Mouse (Mus musculus) layer of hippocampus, adult 2 months (tissue): Measurements from ENCODE around the gene Hes7. TPM values are rescaled to one million over a fixed set of nuclear protein-coding genes. Genes with fewer than 3 reads are reported as not detected.
A peak's percentile ranks its signal among the peaks of the same experiment; 100 is the strongest.

Experiments
- DNase-seq, 2 experiments: peaks; one replicate each; pipeline ENCODE4 v3.0.0; 2022; ENCODE audit warnings: low spot score in 2 of 2
- H3K27ac ChIP-seq: fragments of 200-600 bp; 2 replicates; pipeline ENCODE4 v1.8.1; 2022
- H3K4me3 ChIP-seq: fragments of 200-600 bp; 2 replicates; pipeline ENCODE4 v1.8.1; 2022; ENCODE audit warnings: mild to moderate bottlenecking
- CTCF ChIP-seq: fragments of 200-600 bp; conservative IDR thresholded peaks from 2 replicates; pipeline ENCODE4 v1.8.1; 2022; ENCODE audit warnings: antibody characterized with exemption, mild to moderate bottlenecking, moderate library complexity
- total RNA-seq, 2 experiments: library from RNA; stranded (reverse); gene quantifications; 2 replicates each; pipeline ENCODE4 v1.2.3; 2021

Hes7 gene
- total RNA-seq, 2 experiments from 2014 or later = 0.79 to 1.0 TPM

DNA sequence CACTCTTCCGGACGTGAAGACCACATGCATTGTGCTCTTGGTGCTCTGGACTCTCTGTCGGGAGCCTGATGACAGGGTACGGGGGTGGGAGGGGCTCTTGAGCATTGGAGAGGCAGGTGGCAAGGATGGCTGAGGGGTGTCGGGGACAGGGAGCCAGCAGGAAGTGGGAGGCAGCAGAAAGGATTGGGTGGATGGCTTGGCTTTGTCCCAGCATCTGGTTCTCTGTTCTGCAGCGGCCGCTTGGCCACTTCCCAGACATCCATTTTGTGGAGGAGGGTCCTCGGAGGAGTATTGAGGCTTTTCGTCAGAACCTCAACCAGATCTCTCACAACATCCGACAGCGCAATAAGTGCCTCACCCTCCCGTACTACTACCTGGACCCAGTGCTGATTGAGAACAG, 49.1 kb downstream of the Hes7 start:
- no peak overlapping the region for H3K4me3 ChIP-seq
- TF ChIP-seq CTCF = no peak
- no peak overlapping the region for H3K27ac ChIP-seq
- DNase-seq = peak in 1 of 2 experiments; percentile 39

DNA sequence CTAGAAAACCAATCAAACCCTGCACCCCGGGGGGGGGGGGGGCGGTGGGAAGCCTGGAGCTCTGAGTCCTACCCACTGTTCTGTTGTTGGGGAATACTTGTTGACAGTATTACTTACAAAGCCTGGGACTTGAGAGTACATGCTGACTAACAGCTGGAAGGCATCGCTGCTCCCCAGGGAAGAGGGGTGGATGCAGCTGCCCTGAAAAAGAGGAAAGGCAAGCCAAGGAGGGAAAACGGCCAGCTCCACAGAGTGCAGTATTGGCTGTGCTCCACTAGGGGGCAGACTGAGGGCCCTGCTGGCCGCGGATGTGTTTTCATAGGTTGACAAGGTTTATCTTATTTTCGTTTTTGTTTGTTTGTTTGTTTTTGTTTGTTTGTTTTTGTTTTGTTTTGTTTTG, 51.4 kb downstream of the Hes7 start:
- Histone ChIP-seq H3K4me3 (no peak overlapping the region), H3K27ac (no peak overlapping the region)
- DNase-seq = peak; percentile 46 to 59
- peak; percentile 93 for TF ChIP-seq CTCF

DNA sequence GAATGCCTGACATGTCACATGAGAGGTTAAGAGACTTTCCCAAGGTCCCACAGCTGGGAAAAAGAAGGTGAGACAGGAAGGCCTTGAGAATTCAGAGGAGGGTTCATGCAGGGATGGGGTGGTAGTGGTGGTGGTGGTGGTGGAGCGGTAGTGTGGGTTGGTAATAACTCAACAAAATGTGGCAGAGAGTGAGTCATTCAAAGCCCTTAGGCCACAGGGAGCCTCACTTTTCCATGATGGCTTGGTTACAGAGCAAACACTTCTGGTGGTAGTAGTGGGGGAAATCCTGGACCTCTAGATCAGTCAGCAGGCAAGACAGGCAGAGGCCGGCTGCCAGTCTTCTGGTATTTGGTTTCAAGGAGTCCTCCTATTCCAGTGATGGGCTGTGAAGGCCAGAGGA, 52.4 kb downstream of the Hes7 start:
- no peak overlapping the region for H3K4me3 ChIP-seq
- no peak overlapping the region for H3K27ac ChIP-seq
- TF ChIP-seq CTCF = no peak
- DNase-seq = no peak

Other genes with a start within 250 kb of the Hes7 start
- gene Ndel1, start 248.5 kb upstream of the Hes7 start, total RNA-seq = 10 to 100 TPM; 81.1 to 96.3 TPM
- gene Rnf222, start 231.9 kb upstream of the Hes7 start, total RNA-seq = not detected
- gene Rpl26, start 218.8 kb upstream of the Hes7 start, total RNA-seq = 100 to 1,000 TPM; 766 to 781 TPM
- not detected for gene Odf4, start 193.3 kb upstream of the Hes7 start, total RNA-seq
- gene Arhgef15, start 162.9 kb upstream of the Hes7 start, total RNA-seq = 1 to 10 TPM; 9.5 to 9.7 TPM
- gene Slc25a35, start 152.3 kb upstream of the Hes7 start, total RNA-seq = 1 to 10 TPM; 5.8 to 6.2 TPM
- gene Rangrf, start 145.2 kb upstream of the Hes7 start, total RNA-seq = 10 to 100 TPM; 16.8 to 20.7 TPM
- 10 to 100 TPM; 27.5 to 27.8 TPM for gene Pfas, start 111.9 kb upstream of the Hes7 start, total RNA-seq
- gene Ctc1, start 104.5 kb upstream of the Hes7 start, total RNA-seq = 10 to 100 TPM; 40.3 to 43.1 TPM
- gene Aurkb, start 74.8 kb upstream of the Hes7 start, total RNA-seq = under 1 TPM; 0.54 to 0.79 TPM
- gene Borcs6, start 60.7 kb upstream of the Hes7 start, total RNA-seq = 10 to 100 TPM; 26.6 to 30.8 TPM
- gene Tmem107, start 49.6 kb upstream of the Hes7 start, total RNA-seq = 10 to 100 TPM; 20.3 to 21.6 TPM
- gene Vamp2, start 31.9 kb upstream of the Hes7 start, total RNA-seq = 1,000 to 10,000 TPM in 1 of 2 experiments, 100 to 1,000 TPM in 1; 988 to 1,016 TPM
- gene Per1, start 25.2 kb upstream of the Hes7 start, total RNA-seq = 10 to 100 TPM; 83.4 to 95.2 TPM
- gene 9130213A22Rik, start 2.2 kb downstream of the Hes7 start, total RNA-seq = 1 to 10 TPM; 1.4 to 1.5 TPM
- 10 to 100 TPM in 1 of 2 experiments, 1 to 10 TPM in 1; 7.8 to 11.1 TPM for gene Aloxe3, start 5.5 kb downstream of the Hes7 start, total RNA-seq
- 10 to 100 TPM in 1 of 2 experiments, 1 to 10 TPM in 1; 8.7 to 12.2 TPM for gene Alox12b, start 36.6 kb downstream of the Hes7 start, total RNA-seq
- 1 to 10 TPM; 7.5 to 8.2 TPM for gene Alox8, start 77.4 kb downstream of the Hes7 start, total RNA-seq
- gene Gucy2e, start 116.6 kb downstream of the Hes7 start, total RNA-seq = 1 to 10 TPM; 2.1 to 2.3 TPM
- gene Cntrob, start 203.4 kb downstream of the Hes7 start, total RNA-seq = 10 to 100 TPM; 13.9 to 17.8 TPM
- gene Trappc1, start 203.6 kb downstream of the Hes7 start, total RNA-seq = 10 to 100 TPM; 63.0 to 63.5 TPM
- gene Kcnab3, start 205.9 kb downstream of the Hes7 start, total RNA-seq = 10 to 100 TPM; 20.6 to 26.1 TPM
- gene Rnf227, start 220.1 kb downstream of the Hes7 start, total RNA-seq = 100 to 1,000 TPM; 110 to 117 TPM
- gene Chd3, start 249.0 kb downstream of the Hes7 start, total RNA-seq = 100 to 1,000 TPM; 541 to 561 TPM